Mouse (Mus musculus) lung, embryonic 16.5 days (tissue): Measurements from ENCODE around the gene Dmpk. TPM values are rescaled to one million over a fixed set of nuclear protein-coding genes. Genes with fewer than 3 reads are reported as not detected.

Source experiments
- ATAC-seq: fragments of 200-750 bp; cut with Nextera tagmentation; 2 replicates; pipeline ENCODE4 v1.8.0; 2017; ENCODE audit warnings: low read depth, mild to moderate bottlenecking, moderate library complexity
- H3K27ac ChIP-seq: fragments of 300-500 bp; sonication (generic); 2 replicates; pipeline ENCODE4 v1.5.1; 2014; ENCODE audit warnings: mild to moderate bottlenecking, control low read depth, low read length
- H3K27me3 ChIP-seq: fragments of 300-500 bp; sonication (generic); 2 replicates; pipeline ENCODE4 v1.6.1; 2014; ENCODE audit warnings: low read depth, low read length, mixed read lengths; ENCODE audit not compliant: control insufficient read depth, insufficient read depth
- H3K36me3 ChIP-seq: fragments of 300-500 bp; sonication (generic); 2 replicates; pipeline ENCODE4 v1.6.1; 2014; ENCODE audit warnings: low read length; ENCODE audit not compliant: control insufficient read depth, insufficient read depth
- H3K4me1 ChIP-seq: fragments of 300-500 bp; sonication (generic); replicated peaks from 2 replicates; pipeline ENCODE4 v1.6.1; 2014; ENCODE audit warnings: low read length, mixed read lengths; ENCODE audit not compliant: control insufficient read depth, insufficient read depth
- H3K4me2 ChIP-seq: fragments of 300-500 bp; sonication (generic); 2 replicates; pipeline ENCODE4 v1.6.1; 2014; ENCODE audit warnings: low read depth, low read length, control low read depth
- H3K4me3 ChIP-seq: fragments of 300-500 bp; sonication (generic); 2 replicates; pipeline ENCODE4 v1.5.1; 2014; ENCODE audit warnings: mild to moderate bottlenecking, low read length, control low read depth
- H3K9ac ChIP-seq: fragments of 300-500 bp; sonication (generic); 2 replicates; pipeline ENCODE4 v1.6.1; 2014; ENCODE audit warnings: low read length, control low read depth
- H3K9me3 ChIP-seq: fragments of 300-500 bp; sonication (generic); 2 replicates; pipeline ENCODE4 v1.6.1; 2016; ENCODE audit warnings: low read length; ENCODE audit not compliant: control insufficient read depth
- WGBS: fragments of 180-500 bp; shearing (Covaris S2); extraction: QIAGEN DNeasy Blood & Tissue Kit; methylation state at CpG from one replicate; pipeline ENCODE4 v1.1.7; 2014; 5-methylcytosine and 5-hydroxymethylcytosine counted together
- polyA plus RNA-seq: library from polyadenylated mRNA; unstranded; fragments of >200 nt; fragmentation: Nextera tagmentation; extraction: Ambion mirVana; gene quantifications from 2 replicates; pipeline ENCODE4 v1.2.1, GENCODE M21; 2015

The Dmpk gene
- polyA plus RNA-seq, 1 experiment from 2014 or later = 28.7 TPM

- H3K27ac ChIP-seq = 0 out of 2 replicates have a peak within 1 kb of the TSS, but pooled peaks have one; percentile 9
- no peaks in the 10 kb centered on the region for H3K27me3 ChIP-seq
- peak within 1 kb of the TSS; percentile 81 for H3K9ac ChIP-seq
- H3K4me1 ChIP-seq = peaks cover 14% of the 10 kb centered on the region
- peak within 1 kb of the TSS; percentile 84 for H3K4me2 ChIP-seq
- WGBS = 1% methylated on average over 34 of the region's 34 CpGs
- peak; percentile 97 for ATAC-seq
- no peaks in the 10 kb centered on the region for H3K36me3 ChIP-seq
- H3K4me3 ChIP-seq = peak within 1 kb of the TSS; percentile 81
- peaks cover 11% of the 10 kb centered on the region for H3K9me3 ChIP-seq
Observed at GRCm38 (mm10) chr7:19119631-19120429, 36.2 kb downstream of the Dmpk start, which contains the start of gene Fbxo46. TSS of gene Fbxo46 (plus strand) at chr7:19119859.

- WGBS = 87% methylated on average over 4 of the region's 4 CpGs
- peaks cover 11% of the 10 kb centered on the region for H3K9me3 ChIP-seq
- H3K4me3 ChIP-seq = no peak overlapping the region
- no peak for ATAC-seq
- no peak overlapping the region for H3K9ac ChIP-seq
- H3K27me3 ChIP-seq = no peaks in the 10 kb centered on the region
- H3K36me3 ChIP-seq = no peaks in the 10 kb centered on the region
- H3K4me2 ChIP-seq = no peak overlapping the region
- H3K27ac ChIP-seq = no peak overlapping the region
- H3K4me1 ChIP-seq = peaks cover 14% of the 10 kb centered on the region
Observed at GRCm38 (mm10) chr7:19121686-19122085, 38.0 kb downstream of the Dmpk start.

GRCm38 (mm10) chr7:19124713-19125112 is 41.1 kb downstream of the Dmpk start:
- no peak for ATAC-seq
- Histone ChIP-seq H3K9me3 (no peaks in the 10 kb centered on the region), H3K27ac (no peak overlapping the region), H3K4me1 (peaks cover 8% of the 10 kb centered on the region), H3K4me3 (no peak overlapping the region), H3K9ac (no peak overlapping the region), H3K27me3 (no peaks in the 10 kb centered on the region), H3K36me3 (no peaks in the 10 kb centered on the region), H3K4me2 (no peak overlapping the region)
- 81% methylated on average over 6 of the region's 6 CpGs for WGBS

- H3K9ac ChIP-seq = no peak overlapping the region
- no peaks in the 10 kb centered on the region for H3K9me3 ChIP-seq
- H3K27ac ChIP-seq = no peak overlapping the region
- H3K4me2 ChIP-seq = no peak overlapping the region
- H3K4me3 ChIP-seq = no peak overlapping the region
- ATAC-seq = no peak
- 79% methylated on average over 5 of the region's 5 CpGs for WGBS
- H3K27me3 ChIP-seq = no peaks in the 10 kb centered on the region
- no peaks in the 10 kb centered on the region for H3K36me3 ChIP-seq
- H3K4me1 ChIP-seq = peaks cover 10% of the 10 kb centered on the region
Observed at GRCm38 (mm10) chr7:19127744-19128143, 44.1 kb downstream of the Dmpk start.

GRCm38 (mm10) chr7:19129396-19129795 is 45.7 kb downstream of the Dmpk start:
- no peaks in the 10 kb centered on the region for H3K36me3 ChIP-seq
- WGBS = 87% methylated on average over 5 of the region's 5 CpGs
- no peak for ATAC-seq
- H3K9ac ChIP-seq = no peak overlapping the region
- H3K27ac ChIP-seq = no peak overlapping the region
- H3K9me3 ChIP-seq = no peaks in the 10 kb centered on the region
- no peak overlapping the region for H3K4me3 ChIP-seq
- H3K4me2 ChIP-seq = no peak overlapping the region
- H3K4me1 ChIP-seq = peaks cover 10% of the 10 kb centered on the region
- H3K27me3 ChIP-seq = no peaks in the 10 kb centered on the region

GRCm38 (mm10) chr7:19130657-19131056 is 47.0 kb downstream of the Dmpk start:
- no peaks in the 10 kb centered on the region for H3K9me3 ChIP-seq
- H3K4me2 ChIP-seq = peak overlapping the region; percentile 59
- 27% methylated on average over 4 of the region's 4 CpGs for WGBS
- peaks cover 10% of the 10 kb centered on the region for H3K4me1 ChIP-seq
- H3K4me3 ChIP-seq = peak overlapping the region; percentile 57
- ATAC-seq = no peak
- H3K36me3 ChIP-seq = peaks cover 4% of the 10 kb centered on the region; the same call in 1 of the 2 replicates
- peak overlapping the region; percentile 84 for H3K27ac ChIP-seq
- H3K9ac ChIP-seq = peak overlapping the region; percentile 60
- H3K27me3 ChIP-seq = no peaks in the 10 kb centered on the region

GRCm38 (mm10) chr7:19131324-19131848 is 47.7 kb downstream of the Dmpk start:
- peak overlapping the region; percentile 57 for H3K4me3 ChIP-seq
- peak; percentile 100 for ATAC-seq
- H3K9ac ChIP-seq = peak overlapping the region; percentile 67
- WGBS = 0% methylated on average over 39 of the region's 39 CpGs
- H3K9me3 ChIP-seq = no peaks in the 10 kb centered on the region
- peak overlapping the region; percentile 84 for H3K4me2 ChIP-seq
- peak overlapping the region; percentile 84 for H3K27ac ChIP-seq
- H3K4me1 ChIP-seq = peaks cover 10% of the 10 kb centered on the region
- H3K27me3 ChIP-seq = no peaks in the 10 kb centered on the region
- peaks cover 11% of the 10 kb centered on the region; the same call in 1 of the 2 replicates for H3K36me3 ChIP-seq

- Histone ChIP-seq H3K4me3 (no peak overlapping the region), H3K4me2 (no peak overlapping the region), H3K9me3 (no peaks in the 10 kb centered on the region), H3K27me3 (no peaks in the 10 kb centered on the region), H3K27ac (no peak overlapping the region), H3K9ac (no peak overlapping the region), H3K36me3 (peaks cover 27% of the 10 kb centered on the region), H3K4me1 (peaks cover 5% of the 10 kb centered on the region)
- WGBS = 93% methylated on average over 13 of the region's 13 CpGs
- ATAC-seq = no peak
Observed at GRCm38 (mm10) chr7:19136168-19136567, 52.5 kb downstream of the Dmpk start.

- peaks cover 27% of the 10 kb centered on the region for H3K36me3 ChIP-seq
- H3K9me3 ChIP-seq = no peaks in the 10 kb centered on the region
- H3K27ac ChIP-seq = no peak overlapping the region
- no peaks in the 10 kb centered on the region for H3K27me3 ChIP-seq
- no peak overlapping the region for H3K4me2 ChIP-seq
- no peak overlapping the region for H3K9ac ChIP-seq
- peaks cover 3% of the 10 kb centered on the region for H3K4me1 ChIP-seq
- H3K4me3 ChIP-seq = no peak overlapping the region
- 0 out of 2 replicates have a peak, but pooled peaks have one; percentile 6 for ATAC-seq
- WGBS = 88% methylated on average over 38 of the region's 38 CpGs
Observed at GRCm38 (mm10) chr7:19136673-19137334, 53.2 kb downstream of the Dmpk start.
